Mouse (Mus musculus) thymus, adult 2 months (tissue): ENCODE data around the gene Duxbl3.

Experiments
- CTCF ChIP-seq: fragments of 200-500 bp; IDR thresholded peaks from 2 replicates; pipeline ENCODE4 v1.5.1; 2012; ENCODE audit warnings: mild to moderate bottlenecking, control low read depth, low read length, moderate library complexity, borderline replicate concordance; ENCODE audit not compliant: control insufficient read depth, poor library complexity, insufficient read depth; ENCODE audit errors: extremely low read depth
- POLR2A ChIP-seq: fragments of 200-500 bp; IDR thresholded peaks from 2 replicates; pipeline ENCODE4 v1.6.1; 2012; ENCODE audit warnings: mild to moderate bottlenecking, low read length, control low read depth, moderate library complexity; ENCODE audit not compliant: control insufficient read depth, poor library complexity, insufficient read depth; ENCODE audit errors: extremely low read depth

GRCm38 (mm10) chr14:26293859-26294258, 36.1 kb downstream of the Duxbl3 start:
- TF ChIP-seq CTCF (no peak), POLR2A (no peak)
